Mouse (Mus musculus) left cerebral cortex, postnatal 4 days (tissue): Measurements from ENCODE around the gene Nepro. TPM values are rescaled to one million over a fixed set of nuclear protein-coding genes. Genes with fewer than 3 reads are reported as not detected.

Experiments used
- DNase-seq: peaks from one replicate; pipeline ENCODE4 v3.0.0-alpha.2; 2022
- intact Hi-C: fragments of 180-260 bp; cut with DNase I; formaldehyde crosslinking; loops from one replicate; pipeline ENCODE4 v1.15.1; 2025
- total RNA-seq, 2 experiments: library from RNA; stranded (reverse); gene quantifications; 2 replicates each; pipeline ENCODE4 v1.2.3; 2021

Gene Nepro
- total RNA-seq, 2 experiments from 2014 or later, result 6.1 to 7.1 TPM

DNA sequence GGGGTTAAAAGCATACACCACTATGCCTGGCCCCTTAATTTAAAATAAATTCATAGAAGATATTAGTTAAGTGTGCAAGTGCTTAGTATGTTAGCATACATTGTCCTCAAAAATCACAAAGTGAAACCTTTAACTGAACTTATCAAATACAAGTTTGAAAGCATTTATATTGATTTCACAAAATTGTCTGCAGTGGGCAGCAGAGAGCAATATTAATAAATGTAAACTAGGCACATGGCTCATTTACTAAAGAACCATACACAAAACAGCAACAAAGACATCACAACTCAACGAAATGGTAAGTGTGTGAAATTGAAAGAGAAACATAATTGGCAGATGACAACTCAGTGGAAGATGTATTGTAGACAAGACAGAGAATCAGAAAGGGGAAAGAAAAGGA is 37.7 kb downstream of the Nepro start:
- DNase-seq, result no peak
- intact Hi-C loops, result loop anchor here (10.0 kb wide), 1 partner anchor 363 kb away; no protein-coding TSS in a partner anchor

DNA sequence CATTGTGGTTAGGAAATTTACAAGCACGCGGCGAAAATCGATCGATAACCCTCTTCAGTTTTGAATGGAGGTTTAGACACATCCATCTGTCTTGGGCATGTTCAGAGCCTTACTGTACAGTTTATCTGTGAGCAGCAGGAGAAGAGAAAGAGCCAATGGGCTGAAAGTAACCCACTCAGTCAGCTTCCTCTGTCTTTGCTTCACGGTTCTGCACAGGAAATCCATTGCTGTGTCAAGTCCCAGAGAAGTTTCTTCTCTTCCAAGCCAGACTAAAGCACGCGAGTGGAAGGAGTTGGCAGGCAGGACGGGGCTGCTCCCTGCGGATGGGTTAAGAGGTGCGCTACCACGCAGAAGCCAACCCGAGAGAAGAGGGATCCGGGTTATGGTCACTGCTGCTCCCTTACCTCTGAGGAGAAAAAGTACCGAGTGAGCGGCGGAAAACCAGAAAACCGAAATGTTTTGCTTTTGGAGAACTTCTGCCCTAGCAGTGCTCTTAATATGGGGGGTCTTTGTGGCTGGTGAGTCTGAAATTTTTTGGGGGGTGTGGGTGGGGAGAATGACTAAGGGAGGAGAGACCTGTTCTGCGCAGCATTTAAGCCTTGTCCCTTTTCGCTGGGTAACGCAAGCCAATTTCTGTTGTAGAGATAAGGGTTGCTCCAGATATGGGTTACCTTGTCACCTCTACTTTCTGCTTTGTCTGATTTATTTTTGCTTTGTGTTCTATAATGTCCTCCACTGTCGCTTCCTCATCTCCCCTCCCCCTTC is 41.6 kb downstream of the Nepro start, which contains the start of gene Cd200r1:
Cd200r1 (plus strand) TSS at position 182 of the 765 bp plus-strand sequence.
- intact Hi-C loops, result loop anchor here (5.0 to 10.0 kb wide), 2 partner anchors 327 to 359 kb away; partner anchors contain the start of gene Ccdc80
- no peak for DNase-seq

DNA sequence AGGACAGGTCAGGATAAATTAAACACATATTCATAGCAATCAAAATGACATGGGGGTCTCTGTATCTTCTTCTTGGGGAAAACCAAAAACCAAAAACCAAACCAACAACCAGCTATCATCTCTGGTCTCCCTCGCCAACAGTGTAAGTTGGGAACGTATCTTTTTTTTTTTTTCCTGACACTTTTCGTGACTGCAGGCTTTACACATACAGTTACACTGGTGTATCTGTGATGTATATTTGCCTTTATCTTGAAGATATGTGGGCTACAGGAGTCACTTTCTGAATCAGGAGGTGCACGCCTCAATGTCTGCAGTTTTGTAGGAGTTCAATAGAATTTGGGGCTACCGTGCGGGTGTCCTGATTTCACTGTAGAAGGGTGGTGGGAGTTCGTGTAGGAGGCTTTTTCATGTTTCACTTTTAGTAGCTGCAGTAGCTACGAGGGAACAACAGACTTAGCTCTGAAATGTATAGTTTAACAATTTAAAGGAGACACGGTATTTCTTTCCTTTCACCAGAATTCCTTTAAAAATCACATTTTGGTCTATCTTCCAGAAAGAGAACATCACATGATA is 42.3 kb downstream of the Nepro start:
- intact Hi-C loops, result loop anchor here (5.0 to 10.0 kb wide), 2 partner anchors 326 to 358 kb away; partner anchors contain the start of gene Ccdc80
- no peak for DNase-seq

DNA sequence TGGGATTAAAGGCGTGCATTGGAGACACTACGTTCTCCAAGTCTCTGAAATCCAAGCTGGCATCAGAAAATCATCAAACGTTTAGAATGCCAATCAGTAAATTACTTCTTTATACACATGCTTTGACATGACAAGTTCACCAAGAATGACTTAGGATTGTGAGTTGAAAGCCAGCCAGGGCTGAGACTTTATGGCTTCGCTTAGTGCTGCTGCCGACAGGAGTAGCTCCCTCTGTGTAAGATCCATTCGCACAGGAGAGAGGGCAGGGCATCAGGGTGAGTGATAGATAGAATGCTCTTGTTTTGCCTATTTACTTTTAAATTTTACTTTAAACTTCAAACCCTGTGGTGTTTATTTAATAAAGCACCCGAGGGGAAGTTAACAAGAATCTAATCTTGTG is 43.4 kb downstream of the Nepro start:
- intact Hi-C loops, result loop anchor here (5.0 to 10.0 kb wide), 2 partner anchors 325 to 357 kb away; partner anchors contain the start of gene Ccdc80
- no peak for DNase-seq

DNA sequence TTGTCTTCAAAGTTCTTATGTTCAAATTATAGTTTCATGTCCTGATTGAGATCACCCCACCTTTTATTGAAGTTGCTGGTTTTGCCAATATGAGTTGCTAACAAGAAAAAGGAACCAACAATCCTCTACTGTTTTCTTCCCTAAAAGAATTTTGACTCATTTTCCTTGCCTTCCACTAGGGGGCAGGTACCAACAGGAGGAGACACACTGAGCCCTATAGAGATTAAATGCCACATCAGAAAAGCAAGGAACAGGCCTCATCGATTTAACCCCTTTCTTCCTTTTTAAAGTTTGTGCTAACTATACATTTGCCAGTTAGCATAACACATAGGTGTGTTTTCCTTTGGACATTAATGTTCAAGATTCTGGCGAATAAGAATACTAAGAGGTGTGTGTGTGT is 43.9 kb downstream of the Nepro start:
- intact Hi-C loops, result loop anchor here (5.0 to 10.0 kb wide), 2 partner anchors 324 to 357 kb away; partner anchors contain the start of gene Ccdc80
- DNase-seq, result no peak

DNA sequence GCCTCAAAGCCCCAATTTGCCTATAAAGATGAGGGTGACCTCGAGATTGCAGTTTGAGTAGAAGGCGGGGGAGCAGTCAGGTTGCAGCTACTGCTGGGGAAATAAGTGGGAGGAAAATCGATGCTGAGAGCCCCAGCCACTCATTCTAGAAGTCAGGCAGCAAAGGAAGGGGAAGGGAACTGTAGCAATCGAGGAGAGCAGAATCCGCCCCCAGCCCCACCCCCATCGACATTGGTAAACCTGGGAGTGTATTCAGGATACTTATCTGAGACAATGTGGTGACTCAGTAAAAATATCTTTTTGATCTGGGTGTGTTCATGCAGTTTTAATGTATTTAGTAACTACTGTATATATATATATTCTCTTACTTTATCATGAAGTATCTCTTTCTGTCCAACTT is 48.5 kb downstream of the Nepro start:
- intact Hi-C loops, result no loop called here
- DNase-seq, result no peak

DNA sequence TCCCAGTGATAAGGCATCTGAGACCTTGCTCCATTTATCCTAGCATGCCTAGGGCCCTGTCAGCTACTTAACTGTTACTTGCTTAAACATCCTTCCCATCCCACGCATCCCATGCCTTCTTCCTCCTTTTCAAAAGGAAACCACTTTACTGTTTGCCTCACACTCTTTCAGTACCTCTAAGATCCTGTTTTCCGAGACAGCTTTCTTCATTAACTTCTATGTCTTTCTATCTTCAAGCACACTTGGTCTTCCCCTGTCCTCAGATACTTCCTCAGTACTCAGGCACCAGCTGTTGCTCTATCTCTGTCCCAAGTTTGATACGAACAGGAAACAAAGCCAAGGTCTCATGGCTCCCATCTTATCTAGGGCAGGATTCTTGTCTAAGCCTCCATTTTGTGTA is 49.6 kb downstream of the Nepro start:
- DNase-seq, result no peak
- intact Hi-C loops, result no loop called here

DNA sequence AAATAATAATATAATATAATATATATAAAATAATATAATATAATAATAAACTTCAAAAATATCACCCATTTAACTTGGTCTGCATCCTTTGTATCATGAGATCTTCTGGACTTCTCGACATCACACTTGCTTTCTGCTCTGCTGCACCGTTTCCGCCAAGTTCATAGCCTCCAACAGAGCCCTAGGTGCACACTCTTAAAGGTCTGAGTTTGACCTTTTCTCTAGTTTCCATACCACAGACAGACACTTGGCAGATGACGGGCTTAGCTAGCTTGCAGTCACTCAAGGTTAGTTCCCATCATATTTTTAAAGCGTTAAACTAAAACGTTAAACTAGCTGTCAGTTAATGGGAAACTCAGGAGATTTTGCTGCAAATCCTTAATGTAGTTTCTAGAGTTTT is 50.1 kb downstream of the Nepro start:
- no peak for DNase-seq
- intact Hi-C loops, result no loop called here

DNA sequence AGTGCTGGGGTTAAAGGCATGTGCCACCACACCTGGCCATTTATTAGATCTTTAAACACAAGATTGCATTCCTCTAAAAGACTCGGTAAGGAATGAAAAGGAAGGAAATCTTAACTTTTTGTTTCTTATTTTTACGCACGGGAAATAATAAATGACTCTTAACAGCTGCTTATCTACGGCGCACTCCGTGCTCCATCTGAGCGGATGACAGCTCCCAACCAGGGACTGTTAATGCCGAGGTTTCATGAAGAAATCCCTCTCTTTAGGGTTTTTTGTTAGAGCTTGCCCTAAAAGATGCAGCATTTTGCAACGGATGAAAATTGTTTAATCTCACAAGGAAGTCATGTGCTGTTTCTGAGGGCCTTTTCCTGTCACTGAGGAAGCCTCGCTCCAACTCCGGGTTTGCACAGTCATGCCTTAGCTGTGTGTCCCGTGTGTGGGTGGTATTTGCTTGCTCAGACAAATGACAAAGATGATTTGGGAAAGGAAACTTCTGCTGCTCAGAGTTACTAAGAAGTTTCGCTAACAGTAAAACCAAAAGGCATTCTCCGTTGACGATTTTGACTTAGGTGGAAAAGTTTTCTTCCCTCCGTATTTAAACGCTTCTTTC is 54.5 kb downstream of the Nepro start:
- intact Hi-C loops, result no loop called here
- DNase-seq, result no peak

DNA sequence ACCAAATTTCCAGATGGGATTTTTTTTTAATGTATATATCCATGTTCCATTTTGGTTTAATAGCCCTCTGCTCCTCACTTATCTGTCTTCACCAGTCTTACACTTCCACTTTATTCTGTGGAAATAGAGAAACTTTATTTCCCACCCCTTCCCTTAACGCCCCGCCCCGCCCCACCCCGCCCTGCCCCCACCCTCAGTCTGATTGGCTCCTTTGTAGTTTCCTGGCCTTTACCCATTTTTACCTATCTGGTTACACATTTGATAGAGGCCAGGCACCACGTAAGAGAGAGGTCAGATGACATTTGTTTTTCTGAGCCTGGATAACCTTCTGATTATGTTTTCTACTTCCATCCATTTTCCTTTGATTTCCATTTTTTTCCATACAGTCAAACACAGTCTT is 55.4 kb downstream of the Nepro start:
- intact Hi-C loops, result no loop called here
- DNase-seq, result no peak

DNA sequence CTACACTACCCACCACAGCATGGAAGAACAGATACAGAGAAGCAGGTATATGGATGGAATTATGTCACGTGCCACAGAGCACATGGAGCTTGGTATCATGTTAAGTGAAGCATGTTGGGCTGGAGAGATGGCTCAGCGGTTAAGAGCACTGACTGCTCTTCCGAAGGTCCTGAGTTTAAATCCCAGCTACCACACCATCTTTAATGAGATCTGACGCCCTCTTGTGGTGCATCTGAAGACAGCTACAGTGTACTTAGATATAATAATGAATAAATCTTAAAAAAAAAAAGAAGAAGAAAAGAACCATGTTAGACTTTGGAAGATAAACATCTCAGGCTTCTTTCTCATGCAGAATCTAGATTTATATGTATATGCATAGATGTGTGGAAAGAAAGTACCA is 56.6 kb downstream of the Nepro start:
- intact Hi-C loops, result no loop called here
- DNase-seq, result no peak

Other genes with a start within 250 kb of the Nepro start
- 10 to 100 TPM; 20.0 to 22.4 TPM for gene Boc, start 165.4 kb upstream of the Nepro start, total RNA-seq
- 10 to 100 TPM; 21.7 to 25.2 TPM for gene Gtpbp8, start 22.1 kb downstream of the Nepro start, total RNA-seq
- not detected for gene Cd200r1, start 41.4 kb downstream of the Nepro start, total RNA-seq
- gene Cd200r4, start 87.4 kb downstream of the Nepro start, total RNA-seq, result not detected
- gene Cd200r2, start 142.8 kb downstream of the Nepro start, total RNA-seq, result not detected
- under 1 TPM; 0.26 to 0.78 TPM for gene Cd200r3, start 219.4 kb downstream of the Nepro start, total RNA-seq